Mouse (Mus musculus) ES-E14 (cell line): ENCODE measurements around the gene Gpcpd1.

Experiments
- HCFC1 ChIP-seq: IDR thresholded peaks from 2 replicates; pipeline ENCODE4 v1.6.1; 2012; ENCODE audit warnings: low read length, inconsistent platforms, borderline replicate concordance; ENCODE audit not compliant: insufficient read depth
- MAFK ChIP-seq: IDR thresholded peaks from 2 replicates; pipeline ENCODE4 v1.6.1; 2014; ENCODE audit warnings: mild to moderate bottlenecking, low read depth, low read length, inconsistent platforms; ENCODE audit not compliant: insufficient read depth
- ZC3H11A ChIP-seq: IDR thresholded peaks from 2 replicates; pipeline ENCODE4 v1.6.1; 2012; ENCODE audit warnings: low read depth, mild to moderate bottlenecking, inconsistent platforms, low read length, borderline replicate concordance
- ZNF384 ChIP-seq: IDR thresholded peaks from 2 replicates; pipeline ENCODE4 v1.6.1; 2012; ENCODE audit warnings: low read depth, low read length, inconsistent platforms

- TF ChIP-seq MAFK = no peak
- no peak for TF ChIP-seq ZNF384
- TF ChIP-seq ZC3H11A = peak; percentile 79; the same call in 1 of the 2 replicates
- TF ChIP-seq HCFC1 = no peak
These were observed 71.1 kb downstream of the Gpcpd1 start for GRCm38 (mm10) chr2:132516130-132517030.
